Mouse (Mus musculus): ENCODE data around the gene Xylb.

DNA sequence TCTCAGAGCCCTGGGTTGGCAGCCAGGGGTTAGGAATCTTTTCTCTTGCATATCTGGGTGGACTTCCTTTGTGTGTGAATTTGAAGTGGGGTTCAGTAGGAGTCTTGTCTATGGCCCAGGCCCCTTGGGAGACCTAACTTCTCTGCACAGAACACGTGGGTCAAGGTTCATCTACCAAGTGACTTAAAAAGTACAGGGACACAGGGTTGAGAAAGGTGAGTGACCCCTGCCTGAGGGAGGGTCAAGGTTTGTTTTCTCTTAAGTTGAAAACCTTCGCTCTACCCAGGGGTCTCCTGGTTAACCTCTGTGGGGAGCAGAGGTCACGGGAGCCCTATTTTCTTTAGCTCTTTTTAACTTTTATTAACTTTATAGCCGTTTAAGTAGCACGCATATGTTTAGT lies 52.7 kb downstream of the Xylb start:
- no peak for TF ChIP-seq EP300 (IDR thresholded peaks at IDR 0.05; ENCODE audit: low read depth)
- no peak for TF ChIP-seq CTCF (IDR thresholded peaks at IDR 0.05; ENCODE audit: low read depth)

Measured in liver, postnatal 0 days (tissue).